Mouse (Mus musculus) forebrain, embryonic 14.5 days (tissue): ENCODE data around the gene Veph1. TPM values are rescaled to one million over a fixed set of nuclear protein-coding genes. Genes with fewer than 3 reads are reported as not detected.
"Not testable (repeated sequence)": the region's sequence is repeated elsewhere in the genome, so short reads cannot be mapped to it uniquely, and the experiment has no call there.

Source experiments
- ATAC-seq: fragments of 200-750 bp; cut with Nextera tagmentation; 2 replicates; pipeline ENCODE4 v1.8.0; 2017; ENCODE audit warnings: mild to moderate bottlenecking, moderate library complexity
- DNase-seq: peaks from one replicate; pipeline ENCODE4 v3.0.0-alpha.2; 2015; ENCODE audit warnings: low spot score
- H3K27ac ChIP-seq: fragments of 300-500 bp; sonication (generic); 2 replicates; pipeline ENCODE4 v1.5.1; 2014; ENCODE audit warnings: low read depth, mild to moderate bottlenecking, control low read depth, low read length, moderate library complexity
- H3K27me3 ChIP-seq: fragments of 300-500 bp; sonication (generic); replicated peaks from 2 replicates; pipeline ENCODE4 v1.6.1; 2014; ENCODE audit warnings: low read length, control low read depth, mixed read lengths; ENCODE audit not compliant: control insufficient read depth, insufficient read depth
- H3K36me3 ChIP-seq: fragments of 300-500 bp; sonication (generic); 2 replicates; pipeline ENCODE4 v1.6.1; 2014; ENCODE audit warnings: low read length, control low read depth; ENCODE audit not compliant: control insufficient read depth, insufficient read depth
- H3K4me1 ChIP-seq: fragments of 300-500 bp; sonication (generic); 2 replicates; pipeline ENCODE4 v1.6.1; 2014; ENCODE audit warnings: antibody characterized with exemption, low read length, control low read depth; ENCODE audit not compliant: control insufficient read depth, insufficient read depth
- H3K4me2 ChIP-seq: fragments of 300-500 bp; sonication (generic); 2 replicates; pipeline ENCODE4 v1.6.1; 2014; ENCODE audit warnings: mild to moderate bottlenecking, control low read depth, low read length
- H3K4me3 ChIP-seq: fragments of 300-500 bp; sonication (generic); 2 replicates; pipeline ENCODE4 v1.5.1; 2014; ENCODE audit warnings: low read depth, low read length, control low read depth
- H3K9ac ChIP-seq: fragments of 300-500 bp; sonication (generic); 2 replicates; pipeline ENCODE4 v1.6.1; 2014; ENCODE audit warnings: mild to moderate bottlenecking, low read length, control low read depth, moderate library complexity
- H3K9me3 ChIP-seq: fragments of 300-500 bp; sonication (generic); replicated peaks from 2 replicates; pipeline ENCODE4 v1.6.1; 2016; ENCODE audit warnings: low read length, control low read depth, mixed read lengths; ENCODE audit not compliant: control insufficient read depth
- WGBS: fragments of 180-500 bp; shearing (Covaris S2); extraction: QIAGEN DNeasy Blood & Tissue Kit; methylation state at CpG from one replicate; pipeline ENCODE4 v1.1.7; 2014; 5-methylcytosine and 5-hydroxymethylcytosine counted together
- polyA plus RNA-seq: library from polyadenylated mRNA; unstranded; fragments of >200 nt; fragmentation: Nextera tagmentation; extraction: Ambion mirVana; gene quantifications from 2 replicates; pipeline ENCODE4 v1.2.1, GENCODE M21; 2014

Veph1 gene
- polyA plus RNA-seq, 1 experiment from 2014 or later, result 9.3 TPM

DNA sequence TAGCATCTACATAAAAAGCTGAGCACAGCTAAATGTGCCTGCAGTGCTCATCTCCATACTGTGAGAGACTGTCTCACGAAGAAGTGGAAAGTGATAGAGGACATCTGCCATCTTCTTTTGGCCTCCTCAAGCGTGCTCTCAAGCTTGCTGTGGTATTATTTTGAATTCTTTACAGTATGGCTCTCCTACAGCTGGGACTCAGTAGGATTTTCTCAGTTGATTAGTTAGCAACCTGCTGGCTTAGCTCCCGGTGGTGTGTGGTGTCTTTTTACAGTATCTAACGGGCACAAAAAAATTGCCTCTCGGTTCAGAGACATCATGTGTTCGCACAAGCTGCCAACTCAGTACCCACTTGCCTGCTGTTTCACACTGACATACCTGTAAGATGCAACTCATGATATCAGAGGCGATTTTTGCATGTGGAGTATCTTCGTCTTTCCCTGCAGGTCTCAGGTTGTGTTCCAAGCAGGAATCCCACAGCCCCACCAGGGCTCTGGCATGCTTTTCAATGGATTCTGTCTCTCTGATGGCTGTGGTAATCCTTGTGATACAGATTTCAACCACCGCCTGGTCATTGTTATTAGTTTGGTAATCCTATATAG, 42.0 kb downstream of the Veph1 start:
- H3K9me3 ChIP-seq, result no peaks in the 10 kb centered on the region
- no peak overlapping the region for H3K4me3 ChIP-seq
- H3K27ac ChIP-seq, result no peak overlapping the region
- no peaks in the 10 kb centered on the region for H3K27me3 ChIP-seq
- DNase-seq (peak; percentile 60), ATAC-seq (peak; percentile 65)
- no peak overlapping the region for H3K9ac ChIP-seq
- no peaks in the 10 kb centered on the region for H3K36me3 ChIP-seq
- 52% methylated on average over 9 of the region's 9 CpGs for WGBS
- H3K4me2 ChIP-seq, result no peak overlapping the region
- H3K4me1 ChIP-seq, result no peaks in the 10 kb centered on the region; the same call in 1 of the 2 replicates

DNA sequence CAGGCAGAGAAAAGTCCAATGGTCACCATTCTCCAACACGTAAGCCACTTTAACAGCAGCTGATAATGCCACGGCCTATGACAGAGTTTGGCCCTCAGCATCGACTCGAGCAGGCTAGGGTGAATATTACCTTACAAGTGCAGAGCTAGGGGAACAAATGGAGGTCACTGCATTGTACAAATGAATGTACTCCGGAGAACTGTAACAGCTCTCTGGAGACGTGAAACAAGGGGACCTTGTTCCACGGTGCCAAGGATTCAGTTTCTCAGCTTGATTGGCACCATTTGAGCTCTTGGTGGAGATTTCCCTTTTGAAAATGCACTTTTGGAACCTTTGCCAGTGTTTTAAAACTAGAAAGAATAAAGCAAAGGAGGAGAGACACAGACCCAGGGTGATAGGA, 44.8 kb downstream of the Veph1 start:
- no peak overlapping the region for H3K27ac ChIP-seq
- 0 out of 2 replicates have a peak, but pooled peaks have one; percentile 35 for ATAC-seq
- no peak overlapping the region for H3K4me2 ChIP-seq
- 53% methylated on average over 7 of the region's 7 CpGs for WGBS
- H3K4me1 ChIP-seq, result no peaks in the 10 kb centered on the region; the same call in 1 of the 2 replicates
- H3K36me3 ChIP-seq, result no peaks in the 10 kb centered on the region
- no peaks in the 10 kb centered on the region for H3K9me3 ChIP-seq
- H3K27me3 ChIP-seq, result no peaks in the 10 kb centered on the region
- H3K4me3 ChIP-seq, result no peak overlapping the region
- DNase-seq, result peak; percentile 48
- H3K9ac ChIP-seq, result no peak overlapping the region

DNA sequence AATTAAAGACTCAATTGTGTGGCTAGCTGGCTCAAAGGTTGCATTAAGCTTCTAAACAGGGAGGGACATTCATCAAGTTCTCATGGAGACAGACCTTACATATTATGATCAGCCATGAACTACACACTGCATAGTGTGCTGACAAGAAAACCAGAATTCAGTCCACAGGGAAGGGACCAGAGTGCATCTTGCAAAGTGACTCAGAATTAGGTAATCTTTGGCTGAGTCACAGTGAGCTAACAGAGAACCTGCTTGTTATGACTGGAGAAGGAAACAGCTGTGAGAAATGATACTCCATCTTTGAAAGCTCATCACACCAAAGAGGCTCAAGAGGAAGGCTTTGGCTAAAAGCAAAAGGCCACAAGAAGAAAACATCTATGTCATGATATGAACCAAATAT, 56.2 kb downstream of the Veph1 start:
- no peaks in the 10 kb centered on the region for H3K4me1 ChIP-seq
- H3K9me3 ChIP-seq, result no peaks in the 10 kb centered on the region
- DNase-seq (no peak), ATAC-seq (no peak)
- H3K4me3 ChIP-seq, result no peak overlapping the region
- H3K4me2 ChIP-seq, result no peak overlapping the region
- no peak overlapping the region for H3K27ac ChIP-seq
- H3K9ac ChIP-seq, result no peak overlapping the region
- no peaks in the 10 kb centered on the region for H3K27me3 ChIP-seq
- H3K36me3 ChIP-seq, result no peaks in the 10 kb centered on the region

DNA sequence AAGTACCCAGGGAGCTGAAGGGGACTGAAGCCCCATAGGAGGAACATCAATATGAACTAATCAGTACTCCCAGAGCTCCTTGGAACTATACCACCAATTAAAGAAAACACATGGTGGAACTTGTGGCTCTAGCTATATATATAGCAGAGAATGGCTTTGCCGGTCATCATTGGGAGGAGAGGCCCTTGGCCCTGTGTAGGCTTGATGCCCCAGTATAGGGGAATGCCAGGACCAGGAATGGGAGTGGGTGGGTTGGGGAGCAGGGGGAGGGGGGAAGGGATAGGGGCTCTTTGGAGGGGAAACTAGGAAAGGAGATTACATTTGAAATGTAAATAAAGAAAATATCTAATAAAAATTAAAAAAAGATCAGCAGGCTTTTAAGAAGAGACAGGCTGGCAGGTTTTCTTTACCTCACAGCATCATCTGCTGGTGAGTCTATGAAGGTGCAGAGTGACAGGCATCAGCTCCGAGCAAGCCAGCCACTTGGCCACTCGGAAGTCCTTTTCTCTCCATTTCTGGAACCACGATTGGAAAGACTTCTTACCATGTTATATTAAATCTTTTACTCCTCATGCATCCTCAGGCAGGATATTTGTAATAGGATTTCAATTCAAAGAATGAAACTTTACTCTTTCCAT, 60.3 kb downstream of the Veph1 start:
- not testable (repeated sequence) for H3K9me3 ChIP-seq, H3K9ac ChIP-seq, H3K27ac ChIP-seq, H3K36me3 ChIP-seq, H3K4me1 ChIP-seq, H3K4me3 ChIP-seq, H3K4me2 ChIP-seq, H3K27me3 ChIP-seq
- peak; percentile 75; the same call in 1 of the 2 replicates for ATAC-seq
- WGBS, result 46% methylated on average over 4 of the region's 4 CpGs
- DNase-seq, result peak; percentile 64

DNA sequence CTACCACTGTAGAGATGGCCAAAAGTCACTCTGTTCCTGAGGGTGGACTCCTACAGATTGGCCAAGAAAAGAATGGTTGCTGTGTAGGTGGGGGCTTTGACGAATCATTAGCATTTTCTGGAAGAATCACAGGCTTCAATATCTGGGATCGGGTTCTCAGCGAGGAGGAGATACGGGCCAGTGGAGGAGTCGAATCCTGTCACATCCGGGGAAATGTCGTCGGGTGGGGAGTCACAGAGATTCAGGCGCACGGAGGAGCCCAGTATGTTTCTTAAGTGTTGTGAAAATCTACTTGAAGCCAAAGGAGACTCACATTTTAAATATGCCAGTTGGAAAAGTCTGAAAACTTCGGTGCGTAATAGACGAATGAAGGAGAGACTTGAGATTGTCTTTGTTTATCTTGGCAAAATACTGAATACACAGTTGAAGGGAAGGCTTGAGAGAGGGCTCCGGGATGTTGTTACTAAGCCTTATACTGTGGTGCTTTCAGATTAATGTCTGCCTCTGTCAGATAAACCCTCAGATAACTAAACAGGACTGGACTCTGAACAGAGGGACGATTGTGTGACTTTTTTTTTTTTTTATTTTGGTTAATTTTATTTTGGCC, 71.6 kb downstream of the Veph1 start:
- 91% methylated on average over 15 of the region's 15 CpGs for WGBS
- no peaks in the 10 kb centered on the region for H3K9me3 ChIP-seq
- no peak overlapping the region for H3K9ac ChIP-seq
- H3K4me1 ChIP-seq, result no peaks in the 10 kb centered on the region
- DNase-seq (no peak), ATAC-seq (no peak)
- H3K36me3 ChIP-seq, result 0 out of 2 replicates have a peak, but pooled peaks cover 5% of the 10 kb centered on the region
- no peak overlapping the region for H3K4me2 ChIP-seq
- no peak overlapping the region for H3K4me3 ChIP-seq
- no peaks in the 10 kb centered on the region for H3K27me3 ChIP-seq
- H3K27ac ChIP-seq, result no peak overlapping the region

DNA sequence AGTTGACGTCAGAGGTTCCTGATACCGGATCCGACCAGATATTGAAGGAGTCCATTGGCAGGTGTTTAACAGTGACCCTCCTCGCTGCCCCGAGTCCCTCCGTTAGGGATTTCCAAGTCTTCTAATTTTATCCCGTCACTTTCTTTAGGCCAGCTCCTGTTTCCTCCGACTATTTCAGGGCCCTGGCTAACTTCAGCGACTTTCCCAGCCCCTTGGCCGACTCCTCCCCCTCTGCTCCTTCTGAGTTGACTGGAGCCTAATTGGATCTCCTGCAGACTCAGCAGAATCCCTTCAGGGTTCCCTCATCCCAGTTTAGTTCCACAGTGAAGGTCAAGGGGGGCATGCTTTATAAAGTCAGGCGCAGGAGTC, 75.4 kb downstream of the Veph1 start:
- Histone ChIP-seq H3K27me3 (no peaks in the 10 kb centered on the region), H3K9me3 (no peaks in the 10 kb centered on the region), H3K36me3 (0 out of 2 replicates have a peak, but pooled peaks cover 5% of the 10 kb centered on the region), H3K9ac (peak overlapping the region; percentile 77), H3K4me1 (no peaks in the 10 kb centered on the region), H3K27ac (no peak overlapping the region), H3K4me2 (peak overlapping the region; percentile 89), H3K4me3 (peak overlapping the region; percentile 63)
- DNase-seq (peak; percentile 39), ATAC-seq (peak; percentile 38)
- 2% methylated on average over 11 of the region's 11 CpGs for WGBS

DNA sequence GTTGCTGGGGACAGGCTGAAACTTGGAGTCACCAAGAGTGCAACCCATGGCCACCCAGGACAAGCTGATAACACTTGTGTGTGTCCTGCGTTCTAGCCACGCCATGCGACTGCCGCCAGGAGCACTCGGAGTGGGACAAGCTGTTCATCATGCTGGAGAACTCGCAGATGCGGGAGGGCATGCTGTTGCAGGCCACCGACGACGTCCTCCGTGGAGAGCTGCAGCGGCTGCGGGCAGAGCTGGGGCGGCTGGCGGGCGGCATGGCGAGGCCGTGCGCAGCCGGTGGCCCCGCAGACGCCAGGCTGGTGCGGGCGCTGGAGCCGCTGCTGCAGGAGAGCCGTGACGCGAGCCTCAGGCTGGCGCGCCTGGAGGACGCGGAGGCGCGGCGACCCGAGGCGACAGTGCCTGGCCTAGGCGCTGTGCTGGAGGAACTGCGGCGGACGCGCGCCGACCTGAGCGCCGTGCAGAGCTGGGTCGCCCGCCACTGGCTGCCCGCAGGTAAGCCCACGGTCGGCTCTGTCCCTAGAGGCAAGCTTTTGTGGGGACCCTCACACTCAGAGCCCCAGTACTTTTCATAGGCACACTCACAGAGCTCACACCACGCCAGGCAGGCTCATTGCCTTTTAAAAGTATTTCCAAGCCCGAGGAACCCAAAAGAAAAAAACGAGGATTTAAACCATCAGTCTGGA, 75.9 kb downstream of the Veph1 start:
- Histone ChIP-seq H3K36me3 (0 out of 2 replicates have a peak, but pooled peaks cover 5% of the 10 kb centered on the region), H3K27me3 (no peaks in the 10 kb centered on the region), H3K4me2 (peak overlapping the region; percentile 89), H3K27ac (peak overlapping the region; percentile 61), H3K9ac (peak overlapping the region; percentile 77), H3K9me3 (no peaks in the 10 kb centered on the region), H3K4me3 (peak overlapping the region; percentile 63), H3K4me1 (no peaks in the 10 kb centered on the region)
- DNase-seq (peak; percentile 73), ATAC-seq (peak; percentile 88)
- WGBS, result under 1% methylated on average over 54 of the region's 54 CpGs

DNA sequence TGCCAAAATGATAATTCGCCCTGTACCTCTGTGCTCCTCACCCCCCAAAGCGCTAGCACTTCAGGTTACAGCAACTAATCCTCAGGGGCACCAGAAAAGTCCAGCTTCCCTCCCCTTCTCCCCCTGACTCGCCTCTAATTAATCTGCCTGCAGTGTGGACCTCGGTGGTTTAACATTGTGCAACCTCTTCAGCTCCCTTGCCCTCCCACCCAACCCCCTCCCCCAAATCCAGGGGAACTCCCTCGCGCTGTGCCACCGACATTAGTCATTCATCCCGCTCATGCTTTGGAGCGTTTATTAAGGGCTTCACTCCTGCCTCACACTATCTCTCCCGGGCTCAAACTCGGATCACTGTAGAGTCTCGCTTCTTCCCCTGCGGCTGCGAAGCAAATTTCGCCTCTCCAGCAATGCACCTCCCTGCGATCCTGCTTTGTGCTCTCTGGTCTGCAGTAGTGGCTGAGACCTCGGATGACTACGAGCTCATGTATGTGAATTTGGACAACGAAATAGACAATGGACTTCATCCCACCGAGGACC, 76.9 kb downstream of the Veph1 start, which contains the start of gene Ptx3:
TSS of gene Ptx3 (plus strand) at position 256 of the 537 bp plus-strand sequence.
- WGBS, result 3% methylated on average over 20 of the region's 20 CpGs
- Histone ChIP-seq H3K9me3 (no peaks in the 10 kb centered on the region), H3K9ac (peak within 1 kb of the TSS; percentile 77), H3K36me3 (0 out of 2 replicates have a peak, but pooled peaks cover 2% of the 10 kb centered on the region), H3K4me3 (peak within 1 kb of the TSS; percentile 63), H3K27ac (peak within 1 kb of the TSS; percentile 61), H3K4me2 (peak within 1 kb of the TSS; percentile 89), H3K4me1 (no peaks in the 10 kb centered on the region), H3K27me3 (no peaks in the 10 kb centered on the region)
- DNase-seq (peak; percentile 64), ATAC-seq (peak; percentile 42)
